Mouse (Mus musculus) cerebellum, adult (tissue): ENCODE measurements around the gene Plin2.

ENCODE experiments used
- ATAC-seq: cut with Nextera tagmentation; 2 replicates; pipeline ENCODE4 v1.9.2; 2017; ENCODE audit warnings: mild to moderate bottlenecking, moderate library complexity, mixed read lengths; ENCODE audit not compliant: insufficient number of reproducible peaks, low FRiP score, low TSS enrichment

Plin2 gene

GRCm38 (mm10) chr4:86669780-86670201, at the start of gene Plin2:
Plin2 (minus strand) TSS chr4:86670060.
- peak; percentile 73 for ATAC-seq

GRCm38 (mm10) chr4:86718878-86719577, 49.2 kb upstream of the Plin2 start:
- ATAC-seq = no peak

- ATAC-seq = no peak
These were observed 47.3 kb upstream of the Plin2 start for GRCm38 (mm10) chr4:86717176-86717575.

- no peak for ATAC-seq
These were observed 45.5 kb upstream of the Plin2 start for GRCm38 (mm10) chr4:86715341-86715740.

GRCm38 (mm10) chr4:86713518-86713917, 43.7 kb upstream of the Plin2 start:
- ATAC-seq = no peak

GRCm38 (mm10) chr4:86712751-86713195, 42.9 kb upstream of the Plin2 start:
- ATAC-seq = no peak

GRCm38 (mm10) chr4:86710666-86711215, 40.9 kb upstream of the Plin2 start:
- no peak for ATAC-seq

- ATAC-seq = peak; percentile 93
These were observed 40.3 kb upstream of the Plin2 start for GRCm38 (mm10) chr4:86710034-86710650.

GRCm38 (mm10) chr4:86708801-86709200, 38.9 kb upstream of the Plin2 start:
- no peak for ATAC-seq

- no peak for ATAC-seq
These were observed 29.5 kb upstream of the Plin2 start for GRCm38 (mm10) chr4:86699161-86699865.

- peak; percentile 85 for ATAC-seq
These were observed 27.0 kb upstream of the Plin2 start for GRCm38 (mm10) chr4:86696890-86697289.

- no peak for ATAC-seq
These were observed 25.2 kb upstream of the Plin2 start for GRCm38 (mm10) chr4:86695081-86695480.

- ATAC-seq = no peak
These were observed 23.1 kb upstream of the Plin2 start for GRCm38 (mm10) chr4:86692931-86693330.

GRCm38 (mm10) chr4:86691290-86691689, 21.4 kb upstream of the Plin2 start:
- no peak for ATAC-seq

GRCm38 (mm10) chr4:86690768-86691167, 20.9 kb upstream of the Plin2 start:
- no peak for ATAC-seq

- ATAC-seq = no peak
These were observed 20.3 kb upstream of the Plin2 start for GRCm38 (mm10) chr4:86690194-86690593.

- ATAC-seq = no peak
These were observed 19.3 kb upstream of the Plin2 start for GRCm38 (mm10) chr4:86689056-86689735.

GRCm38 (mm10) chr4:86686564-86686963, 16.7 kb upstream of the Plin2 start:
- ATAC-seq = no peak

- no peak for ATAC-seq
These were observed 16.1 kb upstream of the Plin2 start for GRCm38 (mm10) chr4:86686009-86686366.

- no peak for ATAC-seq
These were observed 15.6 kb upstream of the Plin2 start for GRCm38 (mm10) chr4:86685231-86686008.
